Mouse (Mus musculus) ES-E14 (cell line): ENCODE results near the gene Ptcd2.

Experiments
- CHD2 ChIP-seq: IDR thresholded peaks from 2 replicates; pipeline ENCODE4 v1.6.1; 2014; ENCODE audit warnings: mild to moderate bottlenecking, low read depth, low read length, inconsistent platforms
- HCFC1 ChIP-seq: IDR thresholded peaks from 2 replicates; pipeline ENCODE4 v1.6.1; 2012; ENCODE audit warnings: low read length, inconsistent platforms, borderline replicate concordance; ENCODE audit not compliant: insufficient read depth
- MAFK ChIP-seq: IDR thresholded peaks from 2 replicates; pipeline ENCODE4 v1.6.1; 2014; ENCODE audit warnings: mild to moderate bottlenecking, low read depth, low read length, inconsistent platforms; ENCODE audit not compliant: insufficient read depth

GRCm38 (mm10) chr13:99385911-99386310 is 41.4 kb upstream of the Ptcd2 start:
- TF ChIP-seq CHD2 = no peak
- no peak for TF ChIP-seq MAFK
- TF ChIP-seq HCFC1 = no peak
